ENCODE assay signal across 8 mouse cellular contexts in the genomic region with DNA sequence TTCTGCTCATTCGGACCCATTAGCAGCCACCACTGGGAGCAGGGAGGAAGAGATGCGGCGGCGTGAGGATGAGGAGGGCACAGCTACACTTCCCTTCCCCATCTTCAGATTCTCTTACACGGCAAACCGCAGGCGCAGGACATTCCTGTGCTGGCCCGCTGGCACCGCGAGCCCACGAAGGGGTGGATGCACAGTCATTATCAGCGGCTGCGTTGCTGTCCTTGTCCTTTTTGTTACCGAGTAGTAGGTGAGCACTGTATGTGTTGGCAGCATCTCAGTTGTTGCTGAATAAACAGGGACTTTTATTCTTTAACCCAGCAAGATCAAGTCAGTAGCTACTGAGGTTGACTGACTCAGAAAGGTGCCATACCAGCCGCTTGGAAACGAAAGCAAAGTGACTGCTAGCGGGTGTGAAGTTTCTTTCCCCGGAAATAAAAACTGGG. TPM values are rescaled to one million over a fixed set of nuclear protein-coding genes. Genes with fewer than 3 reads are reported as not detected.
DNase-seq lines count a peak whose midpoint lies in the region; ATAC-seq and TF ChIP-seq lines count a peak whose summit lies in the region.

No protein-coding gene starts in this region.

- H3K9ac ChIP-seq in midbrain, embryonic 12.5 days (replicated peaks), result no peak overlapping the region

- peaks cover 18% of the 10 kb centered on the region for H3K4me1 ChIP-seq in spleen, adult 2 months (ENCODE audit: control insufficient read depth, insufficient read depth, insufficient read length)
- no peaks in the 10 kb centered on the region for H3K4me1 ChIP-seq in midbrain, embryonic 12.5 days

- H3K4me2 ChIP-seq in midbrain, embryonic 12.5 days (replicated peaks), result peak overlapping the region; percentile 23

- ATAC-seq in granulocyte monocyte progenitor cell, adult 5-6 weeks (replicated peaks; ENCODE audit: poor library complexity, severe bottlenecking), result peak; percentile 29
- ATAC-seq in midbrain, embryonic 12.5 days (ENCODE audit: low FRiP score, low read depth), result no peak
- no peak for ATAC-seq in erythroblast, adult 5-6 weeks (replicated peaks; ENCODE audit: low FRiP score, poor library complexity, severe bottlenecking)

- H3K36me3 ChIP-seq in spleen, adult 2 months (ENCODE audit: control insufficient read depth, insufficient read depth, low read length), result no peaks in the 10 kb centered on the region
- H3K36me3 ChIP-seq in midbrain, embryonic 12.5 days, result no peaks in the 10 kb centered on the region

- H3K27ac ChIP-seq in spleen, adult 2 months (ENCODE audit: insufficient read depth, low read length), result peak overlapping the region; percentile 93
- H3K27ac ChIP-seq in midbrain, embryonic 12.5 days (replicated peaks), result no peak overlapping the region

- TF ChIP-seq POLR2A in spleen, adult 2 months (IDR thresholded peaks at IDR 0.05; ENCODE audit: low read depth, low read length), result no peak; the same call in 1 of the 2 replicates

- no peaks in the 10 kb centered on the region for H3K27me3 ChIP-seq in spleen, adult 2 months (ENCODE audit: control insufficient read depth, insufficient read depth, low read length)
- H3K27me3 ChIP-seq in midbrain, embryonic 12.5 days, result no peaks in the 10 kb centered on the region

- peak overlapping the region; percentile 57 for H3K4me3 ChIP-seq in spleen, adult 2 months (ENCODE audit: extremely low read depth, insufficient read depth, insufficient read length)
- no peak overlapping the region for H3K4me3 ChIP-seq in midbrain, embryonic 12.5 days

- TF ChIP-seq CTCF in spleen, adult 2 months (IDR thresholded peaks at IDR 0.05; ENCODE audit: extremely low read depth, insufficient read depth, insufficient read length, insufficient replicate concordance), result no peak

- 9% methylated on average over 18 of the region's 18 CpGs for WGBS in spleen, adult 2 months
- 55% methylated on average over 18 of the region's 18 CpGs for WGBS in midbrain, embryonic 12.5 days

- peak; percentile 46 to 71 for DNase-seq in spleen, adult 2 months (ENCODE audit: low read depth in 1 of 2, low spot score in 2 of 2)
- DNase-seq in spleen, postnatal 14 days (ENCODE audit: low spot score in 2 of 2), result no peak
- DNase-seq in kidney, postnatal 14 days, result peak; percentile 5
- no peak for DNase-seq in retina, embryonic 14.5 days (ENCODE audit: low spot score)
- DNase-seq in cerebellum, adult 11-12 months, result no peak

- no peaks in the 10 kb centered on the region for H3K9me3 ChIP-seq in midbrain, embryonic 12.5 days

RNA-seq across cellular contexts. Expression of a gene that starts 13.8 kb away (rescaled TPM):
- 2.4 and 2.9 TPM in 2 replicates for polyA plus RNA-seq in spleen, adult 2 months (2012; rRNA removed)
- total RNA-seq in granulocyte monocyte progenitor cell, adult 5-6 weeks (2014; fragmentation: Nextera tagmentation), result 545 and 554 TPM in 2 replicates
- total RNA-seq in granulocyte monocyte progenitor cell, adult 5-6 weeks (2017), result 769 and 935 TPM in 2 replicates
- 641 and 665 TPM in 2 replicates for polyA plus RNA-seq in midbrain, embryonic 12.5 days (2016; fragmentation: Nextera tagmentation; extraction: Ambion mirVana)
- 113 and 151 TPM in 2 replicates for total RNA-seq in erythroblast, adult 5-6 weeks (2015; ENCODE audit: low replicate concordance)
- total RNA-seq in erythroblast, adult 5-6 weeks (2017; ENCODE audit: low replicate concordance), result 117 and 135 TPM in 2 replicates

Comparison
In these comparisons a context has a peak if more than half of its experiments do, and no peak if none do; other contexts are left out.
1. DNase-seq: peak in spleen, adult 2 months (2 of 2) and kidney, postnatal 14 days (single experiment); none in spleen, postnatal 14 days (0 of 2), retina, embryonic 14.5 days (single experiment) and cerebellum, adult 11-12 months (single experiment).